8 mouse cellular contexts compared by ENCODE assay signal in genomic region chr6:127359391-127359874, GRCm38 (mm10).
DNase-seq lines count a peak whose midpoint lies in the region.

No protein-coding gene starts in this region.

- intact Hi-C loops in heart, postnatal 25 days (cut with DNase I): loop anchor here (1.0 to 10.0 kb wide), 4 partner anchors 34 to 405 kb away; partner anchors contain the start of gene Parp11

- peak; percentile 90 for DNase-seq in heart, adult 11 months
- no peak for DNase-seq in heart, postnatal 25 days (ENCODE audit: low spot score)
- DNase-seq in adrenal gland, adult (ENCODE audit: inconsistent age in 2 of 2, low spot score in 1 of 2): peak; percentile 78 to 91
- peak; percentile 88 for DNase-seq in embryo, embryonic 10.5 days (ENCODE audit: low spot score)
- peak; percentile 88 for DNase-seq in heart, postnatal 4 days
- peak; percentile 54 to 90 for DNase-seq in layer of hippocampus, postnatal 25 days (ENCODE audit: extremely low spot score in 1 of 2, low spot score in 1 of 2)
- DNase-seq in lung, postnatal 25 days (ENCODE audit: low spot score): peak; percentile 86
- DNase-seq in spleen, postnatal 4 days (ENCODE audit: low spot score in 2 of 2): peak; percentile 72 to 88
